Mouse (Mus musculus) stomach, postnatal 0 days (tissue): ENCODE measurements around the gene Plcz1.

Source experiments
- CTCF ChIP-seq: IDR thresholded peaks from 2 replicates; pipeline ENCODE4 v1.5.1; 2016; ENCODE audit warnings: antibody characterized with exemption, low read depth, mild to moderate bottlenecking, moderate library complexity
- EP300 ChIP-seq: optimal IDR thresholded peaks from 2 replicates; pipeline ENCODE3; 2016; ENCODE audit warnings: antibody characterized with exemption

GRCm38 (mm10) chr6:139964895-139965294 is 76.4 kb downstream of the Plcz1 start:
- no peak for TF ChIP-seq CTCF
- no peak for TF ChIP-seq EP300
